Mouse (Mus musculus) heart, adult 2 months (tissue): ENCODE results near the gene Sucla2.

Experiments
- CTCF ChIP-seq: fragments of 200-600 bp; IDR thresholded peaks from 2 replicates; pipeline ENCODE4 v1.8.1; 2022; ENCODE audit warnings: antibody characterized with exemption, mild to moderate bottlenecking, moderate library complexity
- EP300 ChIP-seq: fragments of 200-500 bp; IDR thresholded peaks from 2 replicates; pipeline ENCODE4 v1.6.1; 2011; ENCODE audit warnings: low read depth, low read length, control low read depth; ENCODE audit not compliant: insufficient read depth

DNA sequence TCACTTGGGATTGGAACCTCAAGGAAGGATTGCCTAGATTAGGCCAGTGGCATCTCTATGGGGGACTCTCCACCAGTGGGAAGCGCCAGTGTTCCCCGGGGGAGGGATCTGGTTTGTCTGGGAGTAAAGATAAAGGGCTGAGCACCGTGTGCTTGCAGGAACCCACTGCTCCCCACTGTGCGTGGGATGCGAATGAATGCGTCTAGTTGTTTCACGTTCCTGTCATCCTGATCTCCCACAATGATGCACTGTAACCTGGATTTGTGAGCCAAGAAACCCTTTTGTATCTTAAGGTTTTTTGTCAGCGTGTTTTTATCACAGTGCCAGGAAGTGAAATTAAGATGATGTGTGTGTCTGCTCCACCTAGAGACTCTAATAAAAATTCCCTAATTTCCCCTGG lies 25.6 kb downstream of the Sucla2 start:
- TF ChIP-seq CTCF (no peak), EP300 (no peak)
